Comparison of ENCODE assay signal across 28 mouse cellular contexts in the genomic region with DNA sequence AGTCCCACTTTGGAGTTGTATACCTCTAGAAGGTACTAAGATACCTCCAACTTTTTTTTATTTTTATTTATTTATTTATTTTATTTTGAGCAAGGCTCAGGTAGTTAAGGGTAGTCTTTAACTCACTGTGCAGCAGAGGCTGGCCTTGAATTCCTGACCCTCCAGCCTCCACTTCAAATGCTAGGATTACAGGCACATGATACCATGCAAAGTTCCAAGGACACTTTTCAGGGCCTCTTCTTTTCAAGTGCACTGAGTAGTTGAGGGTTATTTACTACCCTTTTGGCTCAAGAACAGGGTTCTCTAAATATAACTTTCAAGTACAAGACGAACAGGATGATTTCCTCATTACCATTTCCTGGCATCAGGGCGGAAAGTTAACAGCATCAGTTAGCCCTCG.
DNase-seq lines count a peak whose midpoint lies in the region; ATAC-seq and TF ChIP-seq lines count a peak whose summit lies in the region.
"Had no signal": no experiment of that assay in that cellular context is flagged by ENCODE, and none has a peak within 500 bp of the region (broad histone marks: within the 10 kb centered on the region; RNA-seq: fewer than 3 reads in every experiment).

No protein-coding gene starts in this region.

- H3K27ac ChIP-seq in heart, embryonic 10.5 days = no peak overlapping the region
- no peak overlapping the region for H3K27ac ChIP-seq in lung, embryonic 14.5 days (ENCODE audit: low read depth)
- no peak overlapping the region for H3K27ac ChIP-seq in forebrain, embryonic 10.5 days
- H3K27ac ChIP-seq: embryonic facial prominence, embryonic 13.5 days; forebrain, embryonic 13.5 days; hindbrain, embryonic 13.5 days; limb, embryonic 12.5 days; midbrain, embryonic 12.5 days; neural tube, embryonic 15.5 days had no signal

- no peak overlapping the region for H3K4me3 ChIP-seq in heart, embryonic 10.5 days
- H3K4me3 ChIP-seq in lung, embryonic 14.5 days (ENCODE audit: low read depth, low read length) = no peak overlapping the region
- H3K4me3 ChIP-seq in forebrain, embryonic 10.5 days = no peak overlapping the region
- H3K4me3 ChIP-seq: embryonic facial prominence, embryonic 13.5 days; erythroblast, embryonic 14.5 days; forebrain, embryonic 13.5 days; hindbrain, embryonic 13.5 days; limb, embryonic 12.5 days; midbrain, embryonic 12.5 days; neural tube, embryonic 15.5 days had no signal

- no peak for ATAC-seq in lung, embryonic 14.5 days (ENCODE audit: insufficient read depth)
- 0 out of 2 replicates have a peak, but pooled peaks have one; percentile 28 for ATAC-seq in megakaryocyte, adult 5-6 weeks (ENCODE audit: poor library complexity, severe bottlenecking)
- ATAC-seq: forebrain, embryonic 13.5 days; liver, postnatal 0 days; Patski had no signal

- H3K9me3 ChIP-seq in heart, embryonic 10.5 days = no peaks in the 10 kb centered on the region
- H3K9me3 ChIP-seq in lung, embryonic 14.5 days (ENCODE audit: low read depth, low read length) = no peaks in the 10 kb centered on the region
- no peaks in the 10 kb centered on the region for H3K9me3 ChIP-seq in forebrain, embryonic 10.5 days
- H3K9me3 ChIP-seq: embryonic facial prominence, embryonic 13.5 days; forebrain, embryonic 13.5 days; hindbrain, embryonic 13.5 days; limb, embryonic 12.5 days; midbrain, embryonic 12.5 days; neural tube, embryonic 15.5 days had no signal

- no peak for TF ChIP-seq CTCF in lung, embryonic 14.5 days (IDR thresholded peaks at IDR 0.05; ENCODE audit: low read depth)

- H3K27me3 ChIP-seq in heart, embryonic 10.5 days (ENCODE audit: insufficient read depth, poor library complexity, severe bottlenecking) = no peaks in the 10 kb centered on the region
- no peaks in the 10 kb centered on the region for H3K27me3 ChIP-seq in lung, embryonic 14.5 days (ENCODE audit: insufficient read depth, low read length)
- H3K27me3 ChIP-seq in forebrain, embryonic 10.5 days (ENCODE audit: poor library complexity, severe bottlenecking) = no peaks in the 10 kb centered on the region
- H3K27me3 ChIP-seq: CH12.LX; embryonic facial prominence, embryonic 13.5 days; forebrain, embryonic 13.5 days; hindbrain, embryonic 13.5 days; limb, embryonic 12.5 days; midbrain, embryonic 12.5 days; neural tube, embryonic 15.5 days had no signal

- no peaks in the 10 kb centered on the region for H3K36me3 ChIP-seq in heart, embryonic 10.5 days
- no peaks in the 10 kb centered on the region for H3K36me3 ChIP-seq in lung, embryonic 14.5 days (ENCODE audit: insufficient read depth)
- H3K36me3 ChIP-seq in forebrain, embryonic 10.5 days (replicated peaks) = no peaks in the 10 kb centered on the region
- H3K36me3 ChIP-seq: embryonic facial prominence, embryonic 13.5 days; G1E; hindbrain, embryonic 13.5 days; limb, embryonic 12.5 days; midbrain, embryonic 12.5 days; neural tube, embryonic 15.5 days had no signal

- peak; percentile 14 for DNase-seq in heart, adult 8-10 months (ENCODE audit: low spot score)
- no peak for DNase-seq in heart, embryonic 10.5 days (ENCODE audit: low spot score)
- peak; percentile 7 for DNase-seq in lung, embryonic 14.5 days
- DNase-seq in lung, postnatal 10 days = no peak
- DNase-seq in adrenal gland, postnatal 25 days = peak; percentile 17
- no peak for DNase-seq in cerebellum, adult 9-10 months
- no peak for DNase-seq in forebrain, embryonic 10.5 days (ENCODE audit: extremely low spot score, low spot score)
- DNase-seq: B cell, adult 2 months; cerebellum, adult 11-12 months; cerebellum, postnatal 25 days; gastrocnemius, postnatal 14 days; kidney, adult 11 months; kidney, postnatal 4 days; liver, postnatal 0 days; right cerebral cortex, postnatal 14 days; spleen, adult 18-20 months had no signal

- no peak overlapping the region for H3K4me2 ChIP-seq in lung, embryonic 14.5 days
- H3K4me2 ChIP-seq: embryonic facial prominence, embryonic 13.5 days; forebrain, embryonic 13.5 days; hindbrain, embryonic 13.5 days; limb, embryonic 12.5 days; liver, embryonic 11.5 days; midbrain, embryonic 12.5 days; neural tube, embryonic 15.5 days had no signal

- H3K9ac ChIP-seq in lung, embryonic 14.5 days = no peak overlapping the region
- H3K9ac ChIP-seq: embryonic facial prominence, embryonic 13.5 days; forebrain, embryonic 13.5 days; hindbrain, embryonic 13.5 days; limb, embryonic 12.5 days; liver, postnatal 0 days; midbrain, embryonic 12.5 days; neural tube, embryonic 15.5 days had no signal

- peaks cover 16% of the 10 kb centered on the region for H3K4me1 ChIP-seq in heart, embryonic 10.5 days
- peaks cover 6% of the 10 kb centered on the region; the same call in 1 of the 2 replicates for H3K4me1 ChIP-seq in lung, embryonic 14.5 days (ENCODE audit: insufficient read depth)
- 0 out of 2 replicates have a peak, but pooled peaks cover 3% of the 10 kb centered on the region for H3K4me1 ChIP-seq in forebrain, embryonic 10.5 days
- H3K4me1 ChIP-seq: embryonic facial prominence, embryonic 13.5 days; forebrain, embryonic 13.5 days; midbrain, embryonic 12.5 days had no signal

- 27% methylated on average over 3 of the region's 3 CpGs for WGBS in heart, embryonic 10.5 days
- WGBS in lung, embryonic 14.5 days = 44% methylated on average over 3 of the region's 3 CpGs
- WGBS in forebrain, embryonic 10.5 days = 90% methylated on average over 3 of the region's 3 CpGs

Comparison
In these comparisons a context has a peak if more than half of its experiments do, and no peak if none do; other contexts are left out.
1. DNase-seq: peak in heart, adult 8-10 months (single experiment), lung, embryonic 14.5 days (single experiment) and adrenal gland, postnatal 25 days (single experiment); none in heart, embryonic 10.5 days (single experiment), lung, postnatal 10 days (single experiment), cerebellum, adult 9-10 months (single experiment) and forebrain, embryonic 10.5 days (single experiment).